Mouse (Mus musculus) spleen, postnatal 14 days (tissue): ENCODE results near the gene Gm6812.
"Not testable (repeated sequence)": the region's sequence is repeated elsewhere in the genome, so short reads cannot be mapped to it uniquely, and the experiment has no call there.

ENCODE experiments used
- DNase-seq, 2 experiments: peaks; one replicate each; pipeline ENCODE4 v3.0.0; 2021 to 2022; ENCODE audit warnings: low spot score in 2 of 2

Gm6812 gene

DNA sequence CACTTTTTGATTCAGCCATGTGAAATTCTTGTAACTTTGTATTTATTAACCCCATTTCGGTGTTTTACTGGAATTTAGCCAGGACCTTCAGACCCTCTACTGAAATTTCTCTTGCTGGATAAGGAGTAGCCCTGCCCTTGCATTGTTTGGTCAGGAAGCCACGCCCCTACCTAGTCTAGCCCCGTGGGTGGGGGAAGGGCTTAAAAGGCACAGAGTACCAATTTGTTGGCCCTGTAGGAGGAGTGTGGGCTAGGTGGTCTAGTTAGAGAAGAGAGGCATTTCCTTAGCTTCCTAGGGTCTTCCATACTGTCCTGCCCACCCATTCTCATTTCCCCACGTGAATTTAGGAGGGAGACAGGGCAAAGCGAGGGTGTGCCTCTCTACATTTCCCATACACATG, at the start of gene Gm6812:
Gene Gm6812 (minus strand): TSS at position 101 of the 400 bp plus-strand sequence.
- DNase-seq = not testable (repeated sequence)

DNA sequence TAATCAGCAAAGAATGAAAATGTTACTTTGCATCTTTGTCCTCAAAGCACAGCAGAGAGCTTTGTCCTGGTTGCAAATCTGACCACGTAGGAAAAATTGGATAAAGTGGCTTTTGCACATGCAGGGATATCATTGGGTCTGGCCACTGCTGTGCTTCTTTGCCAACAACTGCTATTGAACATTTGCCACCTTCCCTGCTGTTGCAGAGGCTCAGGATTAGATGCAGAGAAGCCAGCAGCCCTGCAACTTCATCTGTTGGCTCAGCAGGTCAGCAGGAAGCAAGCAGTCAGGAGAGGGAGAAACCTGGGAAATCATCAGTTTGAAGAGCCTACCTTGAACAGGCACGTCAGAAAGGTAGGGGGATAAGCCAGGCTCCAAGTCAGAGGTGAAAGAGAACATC, 27.7 kb downstream of the Gm6812 start:
- DNase-seq = no peak
